1 mouse cellular context compared by ENCODE assay signal in the genomic region with DNA sequence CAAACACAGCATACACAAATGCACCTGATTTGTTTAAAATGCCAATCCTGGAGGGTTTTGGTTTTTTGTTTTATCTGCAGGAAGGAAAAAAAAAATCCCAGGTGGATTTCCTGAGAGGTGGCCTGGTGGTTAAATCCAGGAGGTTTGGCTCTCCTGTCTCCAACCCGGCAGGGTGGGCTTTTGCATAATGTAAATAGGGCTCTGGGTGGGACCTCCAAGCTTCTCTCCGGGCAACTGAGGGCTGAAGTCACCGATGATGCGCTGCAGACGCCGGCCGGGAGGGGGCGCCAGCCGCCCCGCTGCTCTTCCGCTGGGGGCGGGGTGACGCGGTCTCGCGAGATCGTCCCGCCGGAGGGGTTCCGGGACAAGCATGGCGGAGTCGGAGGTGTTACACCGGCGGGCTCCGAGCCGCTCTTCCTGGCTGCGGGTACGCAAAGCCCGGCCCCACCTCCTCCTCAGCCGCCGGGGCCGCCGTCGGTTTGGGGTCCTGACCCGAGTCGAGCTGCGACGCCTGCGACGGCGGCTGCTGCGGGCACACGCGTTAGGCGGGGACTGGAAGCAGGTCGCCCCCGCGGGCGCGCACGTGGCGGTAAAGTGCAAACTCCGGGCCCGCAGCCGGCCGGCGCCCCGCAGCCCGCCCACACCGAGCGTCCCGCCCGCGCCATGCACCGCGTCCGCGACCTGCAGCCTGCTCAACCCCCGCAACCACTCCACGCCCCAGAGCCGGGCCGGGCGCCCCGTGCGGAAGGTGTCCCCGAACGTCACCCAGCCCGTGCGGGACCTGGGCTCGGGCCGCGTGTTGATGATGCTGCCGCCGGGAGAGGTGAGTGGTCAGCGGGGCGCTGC.
TF ChIP-seq lines count a peak whose summit lies in the region.

A gene (plus strand): TSS at position 337 of the 846 bp plus-strand sequence.

TF ChIP-seq in MEL, 35 proteins besides CTCF, POLR2A, EP300 and RAD21 (continued from another document):
- TF ChIP-seq JUND (IDR thresholded peaks at IDR 0.05; ENCODE audit: low read depth, low read length) = no peak
- peak; percentile 96; the same call in 1 of the 2 replicates for TF ChIP-seq MXI1 (IDR thresholded peaks at IDR 0.05; ENCODE audit: low read depth, low read length)
- TF ChIP-seq KAT2A (conservative IDR thresholded peaks at IDR 0.05; ENCODE audit: low read depth, low read length) = no peak; the same call in 1 of the 2 replicates
- TF ChIP-seq NRF1 (IDR thresholded peaks at IDR 0.05; ENCODE audit: insufficient read depth, low read depth, low read length, poor library complexity, severe bottlenecking) = 0 out of 2 replicates have a peak, but pooled peaks have one; percentile 27
- no peak for TF ChIP-seq E2F4 (IDR thresholded peaks at IDR 0.05; ENCODE audit: borderline replicate concordance, low read depth, low read length)
- peak; percentile 41 for TF ChIP-seq SMC3 (IDR thresholded peaks at IDR 0.05; ENCODE audit: low read depth, low read length)
- TF ChIP-seq ETS1 (IDR thresholded peaks at IDR 0.05; ENCODE audit: low read depth, low read length) = 0 out of 2 replicates have a peak, but pooled peaks have one; percentile 11
